Mouse (Mus musculus): ENCODE measurements at regions not wholly inside any gene's neighbourhood (a gene's known extent, or its start where the extent isn't known, plus 50 kb on each side); places are given as distances from the start of the nearest gene placed in this dataset.

GRCm38 (mm10) chr4:54021861-54022385 lies 196.1 kb downstream of the Tmem38b start:
- no peak overlapping the region for H3K4me3 ChIP-seq (ENCODE audit: low read depth, low read length)
- H3K4me1 ChIP-seq (replicated peaks; ENCODE audit: control insufficient read depth, insufficient read depth, low read length) = no peaks in the 10 kb centered on the region
- no peaks in the 10 kb centered on the region for H3K9me3 ChIP-seq (ENCODE audit: control insufficient read depth)
- no peaks in the 10 kb centered on the region for H3K27me3 ChIP-seq (replicated peaks; ENCODE audit: control insufficient read depth, insufficient read depth, low read length)
- H3K27ac ChIP-seq (ENCODE audit: low read depth, low read length) = no peak overlapping the region
- no peaks in the 10 kb centered on the region for H3K36me3 ChIP-seq (ENCODE audit: control insufficient read depth, insufficient read depth)
- WGBS = 56% methylated on average over 6 of the region's 6 CpGs
- no peak overlapping the region for H3K4me2 ChIP-seq (replicated peaks; ENCODE audit: low read depth)
- no peak overlapping the region for H3K9ac ChIP-seq (ENCODE audit: low read depth, low read length)
- no peak for TF ChIP-seq CTCF (IDR thresholded peaks at IDR 0.05; ENCODE audit: low read depth)
- no peak for ATAC-seq

- Histone ChIP-seq H3K4me2 (replicated peaks; ENCODE audit: low read depth) (no peak overlapping the region), H3K9ac (ENCODE audit: low read depth, low read length) (no peak overlapping the region), H3K4me3 (ENCODE audit: low read depth, low read length) (no peak overlapping the region), H3K4me1 (replicated peaks; ENCODE audit: control insufficient read depth, insufficient read depth, low read length) (no peaks in the 10 kb centered on the region), H3K27me3 (replicated peaks; ENCODE audit: control insufficient read depth, insufficient read depth, low read length) (no peaks in the 10 kb centered on the region), H3K27ac (ENCODE audit: low read depth, low read length) (no peak overlapping the region), H3K9me3 (ENCODE audit: control insufficient read depth) (no peaks in the 10 kb centered on the region), H3K36me3 (ENCODE audit: control insufficient read depth, insufficient read depth) (no peaks in the 10 kb centered on the region)
- WGBS = 79% methylated on average over 3 of the region's 3 CpGs
- no peak for ATAC-seq
- TF ChIP-seq CTCF (IDR thresholded peaks at IDR 0.05; ENCODE audit: low read depth) = no peak
These were observed 201.1 kb downstream of the Tmem38b start for GRCm38 (mm10) chr4:54026919-54027318.

DNA sequence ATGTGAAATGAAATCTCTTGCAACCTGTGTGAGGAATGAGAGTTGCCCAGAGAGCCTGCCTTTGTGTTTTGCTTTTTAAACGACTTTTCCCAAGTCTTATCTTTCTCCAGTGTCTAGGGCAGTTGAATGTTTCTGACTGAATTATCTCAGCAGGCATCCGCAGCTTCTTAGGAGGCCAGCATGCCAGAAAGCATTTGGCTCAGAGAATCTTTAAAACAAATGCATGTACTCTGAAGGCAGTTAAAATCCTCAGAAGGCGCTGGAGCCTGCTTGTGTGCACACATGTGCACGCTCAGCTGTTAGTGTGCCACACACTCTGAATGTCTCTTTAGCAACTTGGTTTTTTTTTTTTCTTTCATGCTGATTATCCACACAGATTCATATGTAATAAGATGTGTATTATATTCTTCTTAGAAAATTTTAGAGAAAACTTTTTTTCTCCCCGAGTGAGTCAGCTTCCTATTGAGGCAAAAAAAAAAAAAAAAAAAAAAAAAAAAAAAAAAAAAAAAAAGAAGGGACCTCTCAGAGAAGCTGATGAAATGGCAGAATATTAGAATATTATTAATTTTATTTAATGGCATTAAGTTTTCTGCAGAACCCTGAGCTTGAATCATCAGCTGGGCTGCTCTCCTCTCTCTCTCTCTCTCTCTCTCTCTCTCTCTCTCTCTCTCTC lies 201.9 kb downstream of the Tmem38b start:
- H3K27ac ChIP-seq (ENCODE audit: low read depth, low read length) = no peak overlapping the region
- H3K9ac ChIP-seq (ENCODE audit: low read depth, low read length) = no peak overlapping the region
- H3K36me3 ChIP-seq (ENCODE audit: control insufficient read depth, insufficient read depth) = no peaks in the 10 kb centered on the region
- TF ChIP-seq CTCF (IDR thresholded peaks at IDR 0.05; ENCODE audit: low read depth) = no peak
- no peak overlapping the region for H3K4me2 ChIP-seq (replicated peaks; ENCODE audit: low read depth)
- H3K4me3 ChIP-seq (ENCODE audit: low read depth, low read length) = no peak overlapping the region
- 45% methylated on average over 5 of the region's 5 CpGs for WGBS
- H3K27me3 ChIP-seq (replicated peaks; ENCODE audit: control insufficient read depth, insufficient read depth, low read length) = no peaks in the 10 kb centered on the region
- no peak for ATAC-seq
- no peaks in the 10 kb centered on the region for H3K9me3 ChIP-seq (ENCODE audit: control insufficient read depth)
- no peaks in the 10 kb centered on the region for H3K4me1 ChIP-seq (replicated peaks; ENCODE audit: control insufficient read depth, insufficient read depth, low read length)

GRCm38 (mm10) chr4:54045258-54046029 lies 219.6 kb downstream of the Tmem38b start:
- no peak overlapping the region for H3K27ac ChIP-seq (ENCODE audit: low read depth, low read length)
- H3K4me3 ChIP-seq (ENCODE audit: low read depth, low read length) = no peak overlapping the region
- no peaks in the 10 kb centered on the region for H3K9me3 ChIP-seq (ENCODE audit: control insufficient read depth)
- ATAC-seq = no peak
- TF ChIP-seq CTCF (IDR thresholded peaks at IDR 0.05; ENCODE audit: low read depth) = no peak
- H3K4me1 ChIP-seq (replicated peaks; ENCODE audit: control insufficient read depth, insufficient read depth, low read length) = no peaks in the 10 kb centered on the region
- H3K4me2 ChIP-seq (replicated peaks; ENCODE audit: low read depth) = no peak overlapping the region
- no peak overlapping the region for H3K9ac ChIP-seq (ENCODE audit: low read depth, low read length)
- 52% methylated on average over 14 of the region's 14 CpGs for WGBS
- no peaks in the 10 kb centered on the region for H3K27me3 ChIP-seq (replicated peaks; ENCODE audit: control insufficient read depth, insufficient read depth, low read length)
- H3K36me3 ChIP-seq (ENCODE audit: control insufficient read depth, insufficient read depth) = no peaks in the 10 kb centered on the region

DNA sequence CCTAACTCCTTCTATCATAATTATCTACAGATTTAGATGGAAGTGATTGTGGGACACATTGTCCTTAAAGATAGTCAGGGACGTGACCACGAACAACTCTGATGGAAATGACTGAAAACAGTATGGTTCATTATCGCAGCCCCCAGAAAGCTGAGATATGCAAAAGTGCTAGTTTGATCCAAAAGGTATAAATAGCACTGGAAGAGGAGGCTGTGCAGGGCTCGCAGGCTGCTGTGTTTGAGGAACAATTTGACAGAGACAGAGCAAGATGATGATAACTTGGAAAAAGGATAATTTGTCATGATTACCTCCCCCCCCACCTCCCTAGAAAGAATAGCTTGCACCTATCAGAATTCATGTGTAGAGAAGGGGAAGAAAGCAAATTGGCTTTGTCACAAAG lies 238.5 kb downstream of the Tmem38b start:
- H3K9ac ChIP-seq (ENCODE audit: low read depth, low read length) = no peak overlapping the region
- WGBS = 83% methylated on average over 4 of the region's 4 CpGs
- H3K4me2 ChIP-seq (replicated peaks; ENCODE audit: low read depth) = no peak overlapping the region
- ATAC-seq = no peak
- no peaks in the 10 kb centered on the region for H3K9me3 ChIP-seq (ENCODE audit: control insufficient read depth)
- TF ChIP-seq CTCF (IDR thresholded peaks at IDR 0.05; ENCODE audit: low read depth) = no peak
- H3K27ac ChIP-seq (ENCODE audit: low read depth, low read length) = no peak overlapping the region
- no peaks in the 10 kb centered on the region for H3K27me3 ChIP-seq (replicated peaks; ENCODE audit: control insufficient read depth, insufficient read depth, low read length)
- H3K4me3 ChIP-seq (ENCODE audit: low read depth, low read length) = no peak overlapping the region
- no peaks in the 10 kb centered on the region for H3K36me3 ChIP-seq (ENCODE audit: control insufficient read depth, insufficient read depth)
- no peaks in the 10 kb centered on the region for H3K4me1 ChIP-seq (replicated peaks; ENCODE audit: control insufficient read depth, insufficient read depth, low read length)

DNA sequence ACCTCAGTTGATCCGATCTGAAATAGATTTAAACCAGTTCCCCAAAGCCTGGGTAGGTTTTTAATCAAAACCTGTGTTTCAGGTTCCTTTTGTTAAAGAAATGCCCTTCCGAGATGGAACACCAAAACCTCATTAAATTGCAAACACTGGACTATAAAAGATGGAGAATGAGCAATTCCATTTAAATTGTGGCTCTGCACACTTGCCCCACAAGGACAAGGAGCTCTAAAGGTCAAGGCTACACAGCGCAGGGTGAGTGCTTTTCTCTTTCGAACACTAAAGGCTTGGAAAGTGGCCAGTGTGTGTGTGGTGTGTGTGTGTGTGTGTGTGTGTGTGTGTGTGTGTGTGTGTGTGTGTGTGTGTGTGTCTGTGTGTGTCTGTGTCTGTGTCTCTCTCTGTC lies 246.1 kb downstream of the Tmem38b start:
- no peak for ATAC-seq
- Histone ChIP-seq H3K4me1 (replicated peaks; ENCODE audit: control insufficient read depth, insufficient read depth, low read length) (no peaks in the 10 kb centered on the region), H3K4me3 (ENCODE audit: low read depth, low read length) (no peak overlapping the region), H3K27me3 (replicated peaks; ENCODE audit: control insufficient read depth, insufficient read depth, low read length) (no peaks in the 10 kb centered on the region), H3K27ac (ENCODE audit: low read depth, low read length) (no peak overlapping the region), H3K9ac (ENCODE audit: low read depth, low read length) (no peak overlapping the region), H3K9me3 (ENCODE audit: control insufficient read depth) (no peaks in the 10 kb centered on the region), H3K4me2 (replicated peaks; ENCODE audit: low read depth) (no peak overlapping the region), H3K36me3 (ENCODE audit: control insufficient read depth, insufficient read depth) (no peaks in the 10 kb centered on the region)
- 74% methylated on average over 4 of the region's 4 CpGs for WGBS
- TF ChIP-seq CTCF (IDR thresholded peaks at IDR 0.05; ENCODE audit: low read depth) = no peak
